Mouse (Mus musculus): Measurements from ENCODE around the gene Kif5c. TPM values are rescaled to one million over a fixed set of nuclear protein-coding genes. Genes with fewer than 3 reads are reported as not detected.

Gene Kif5c
- total RNA-seq, 2 experiments from 2014 or later = 0.10 to 0.20 TPM

DNA sequence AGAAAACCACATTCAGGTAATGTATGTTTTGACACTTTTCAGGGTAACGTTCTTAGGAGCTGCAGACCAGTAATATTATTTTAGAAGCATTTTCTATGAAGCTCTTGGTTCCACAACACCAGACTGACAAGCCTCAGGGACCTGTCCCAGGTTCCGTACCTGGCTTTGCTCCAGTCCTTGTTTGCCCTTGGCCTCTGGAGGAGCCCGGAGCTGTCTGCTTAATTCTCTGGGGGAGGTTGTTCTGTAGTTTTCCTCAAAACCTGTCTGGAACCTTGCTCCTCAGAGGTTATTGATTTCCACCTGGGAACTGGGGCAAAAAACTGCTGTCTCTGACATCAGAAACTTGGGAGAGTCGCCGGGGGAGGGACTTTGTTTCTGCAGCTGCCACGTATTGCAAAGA, 11.5 kb downstream of the Kif5c start:
- no peak for DNase-seq
- intact Hi-C loops (cut with DNase I) = no loop called here
- Histone ChIP-seq H3K27ac (no peak overlapping the region), H3K4me3 (no peak overlapping the region)
- no peak for TF ChIP-seq CTCF (IDR thresholded peaks at IDR 0.05)

DNA sequence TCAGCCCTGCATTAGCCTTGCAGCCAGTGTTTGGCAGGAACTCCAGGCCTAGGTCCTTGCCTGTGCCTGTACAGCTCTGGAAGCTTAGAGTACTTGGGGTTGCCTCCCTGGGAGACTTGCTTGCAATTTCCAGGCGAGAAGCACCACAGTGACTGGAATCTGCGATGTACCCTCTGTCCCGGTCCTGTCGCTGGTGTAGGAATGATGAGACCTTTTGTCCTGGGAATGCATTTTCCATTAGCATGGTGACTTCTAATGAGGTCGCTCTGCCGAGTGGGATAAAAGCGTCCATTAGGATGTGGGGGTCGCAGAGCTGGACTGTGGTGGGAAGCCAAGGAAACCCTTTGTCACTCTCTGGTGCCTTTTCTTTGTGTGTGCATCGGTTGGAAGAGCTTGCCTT, 14.1 kb downstream of the Kif5c start:
- TF ChIP-seq CTCF (IDR thresholded peaks at IDR 0.05) = no peak
- intact Hi-C loops (cut with DNase I) = no loop called here
- H3K27ac ChIP-seq = no peak overlapping the region
- DNase-seq = no peak
- no peak overlapping the region for H3K4me3 ChIP-seq

DNA sequence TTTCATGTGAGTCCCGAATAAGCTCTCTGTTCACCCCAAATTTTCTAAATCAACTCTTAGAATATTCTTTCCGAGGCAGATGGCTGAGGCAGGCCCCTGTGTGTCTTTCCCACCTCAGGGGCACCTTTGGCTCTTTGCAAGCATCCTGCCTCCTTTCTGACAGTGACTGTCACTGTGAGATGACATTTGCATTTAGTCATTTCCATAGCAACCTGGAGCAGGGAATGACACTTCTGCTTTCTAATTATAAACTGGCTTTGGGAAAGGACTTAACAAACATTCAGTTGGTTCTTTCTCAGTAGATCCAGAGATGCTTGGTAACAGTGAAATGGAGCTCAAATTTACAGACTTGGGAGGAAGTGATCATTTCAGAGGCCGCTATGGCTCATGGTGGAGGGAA, 23.7 kb downstream of the Kif5c start:
- TF ChIP-seq CTCF (IDR thresholded peaks at IDR 0.05) = no peak
- intact Hi-C loops (cut with DNase I) = no loop called here
- Histone ChIP-seq H3K27ac (no peak overlapping the region), H3K4me3 (no peak overlapping the region)
- no peak for DNase-seq

GRCm38 (mm10) chr2:49643756-49644155, 24.7 kb downstream of the Kif5c start:
- DNase-seq = no peak
- Histone ChIP-seq H3K4me3 (no peak overlapping the region), H3K27ac (no peak overlapping the region)
- intact Hi-C loops (cut with DNase I) = no loop called here
- TF ChIP-seq CTCF (IDR thresholded peaks at IDR 0.05) = no peak

- Histone ChIP-seq H3K27ac (no peak overlapping the region), H3K4me3 (no peak overlapping the region)
- intact Hi-C loops (cut with DNase I) = no loop called here
- no peak for TF ChIP-seq CTCF (IDR thresholded peaks at IDR 0.05)
- DNase-seq = no peak
These were observed 28.5 kb downstream of the Kif5c start for GRCm38 (mm10) chr2:49647591-49647990.

DNA sequence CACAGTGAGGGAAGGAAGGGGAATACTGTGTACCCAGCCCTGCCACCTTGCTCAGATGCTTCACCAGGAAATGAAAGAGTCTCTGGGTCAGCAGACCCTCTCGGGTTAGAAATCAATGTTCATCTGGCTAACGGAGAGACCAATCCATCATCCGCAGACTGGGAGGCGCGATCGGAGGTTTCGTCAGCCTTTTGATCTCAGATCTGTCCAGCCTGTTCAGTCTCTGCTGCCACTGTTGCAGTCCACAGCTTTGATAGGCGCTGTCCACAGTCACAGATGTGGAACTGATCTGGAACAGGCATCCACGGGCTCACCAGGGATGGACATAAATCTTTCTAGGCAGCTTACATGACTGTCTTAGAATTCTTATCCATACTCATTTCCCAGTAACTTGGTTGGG, 29.2 kb downstream of the Kif5c start:
- no peak overlapping the region for H3K27ac ChIP-seq
- intact Hi-C loops (cut with DNase I) = no loop called here

DNA sequence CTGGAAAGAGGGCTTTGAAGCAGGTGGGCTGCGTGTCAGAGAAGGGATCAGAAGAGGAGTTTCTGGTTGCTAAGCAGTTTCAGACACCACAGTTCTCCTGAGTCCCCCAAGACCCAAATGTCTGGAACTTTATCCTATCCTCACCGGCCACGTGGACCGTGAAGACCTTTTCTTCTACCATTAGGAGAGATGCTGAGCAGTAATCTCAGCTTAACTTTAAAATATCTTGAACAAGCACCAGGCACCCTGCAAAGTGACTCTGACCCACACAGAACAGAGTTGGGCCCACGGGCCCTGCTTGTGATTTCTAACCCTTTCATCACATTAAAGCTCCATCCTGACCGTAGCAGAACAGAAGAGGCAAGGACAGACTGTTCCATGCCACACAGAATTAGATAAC, 29.7 kb downstream of the Kif5c start:
- DNase-seq = no peak
- Histone ChIP-seq H3K4me3 (no peak overlapping the region), H3K27ac (no peak overlapping the region)
- intact Hi-C loops (cut with DNase I) = no loop called here
- no peak for TF ChIP-seq CTCF (IDR thresholded peaks at IDR 0.05)

More for the DNA sequence above, 29.2 kb downstream of the Kif5c start:
- TF ChIP-seq CTCF (IDR thresholded peaks at IDR 0.05) = no peak
- no peak for DNase-seq
- no peak overlapping the region for H3K4me3 ChIP-seq

DNA sequence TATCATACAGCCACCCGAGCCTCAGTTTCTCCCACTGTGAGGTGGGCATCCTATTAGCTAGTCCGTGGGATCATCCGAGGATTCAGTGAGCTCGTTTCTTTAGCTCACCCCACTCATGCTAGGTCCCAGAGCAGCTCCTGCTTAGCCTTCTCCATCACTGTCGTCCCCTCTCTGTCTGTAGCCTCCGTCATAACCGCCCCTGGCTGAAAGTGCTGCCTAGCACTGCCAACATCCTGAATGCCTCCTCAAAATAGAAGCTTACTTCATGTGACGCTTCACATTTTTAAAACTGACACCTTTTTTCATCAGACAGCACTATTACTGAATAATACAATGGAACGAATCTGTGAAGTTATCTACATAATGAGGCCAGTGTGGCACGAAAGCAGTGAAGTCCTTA, 30.1 kb downstream of the Kif5c start:
- no peak for TF ChIP-seq CTCF (IDR thresholded peaks at IDR 0.05)
- Histone ChIP-seq H3K27ac (no peak overlapping the region), H3K4me3 (no peak overlapping the region)
- no peak for DNase-seq
- intact Hi-C loops (cut with DNase I) = no loop called here

DNA sequence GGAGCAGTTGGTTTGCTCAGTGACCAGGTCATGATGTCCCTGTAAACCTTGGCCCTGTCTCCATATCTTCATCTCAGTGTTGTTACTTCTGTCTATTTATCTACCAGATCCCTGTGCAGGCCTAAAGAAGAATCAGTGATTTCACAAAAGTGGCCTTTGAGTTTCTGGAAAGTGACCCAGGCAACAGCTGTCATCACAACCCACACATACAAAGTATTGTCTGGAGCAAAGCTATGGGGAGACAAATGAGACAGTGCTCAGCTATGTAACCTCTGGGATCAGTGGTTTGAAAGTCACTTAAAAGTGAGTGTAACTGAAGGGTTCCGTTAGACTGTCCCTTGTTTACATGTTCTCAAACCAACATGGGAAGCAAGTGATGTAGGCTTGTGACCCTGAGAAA, 32.6 kb downstream of the Kif5c start:
- no peak overlapping the region for H3K4me3 ChIP-seq
- TF ChIP-seq CTCF (IDR thresholded peaks at IDR 0.05) = no peak
- DNase-seq = no peak
- H3K27ac ChIP-seq = no peak overlapping the region
- intact Hi-C loops (cut with DNase I) = no loop called here

GRCm38 (mm10) chr2:49654606-49655005, 35.5 kb downstream of the Kif5c start:
- no peak for TF ChIP-seq CTCF (IDR thresholded peaks at IDR 0.05)
- no peak overlapping the region for H3K27ac ChIP-seq
- no peak for DNase-seq
- H3K4me3 ChIP-seq = no peak overlapping the region
- intact Hi-C loops (cut with DNase I) = no loop called here

- no peak overlapping the region for H3K4me3 ChIP-seq
- intact Hi-C loops (cut with DNase I) = no loop called here
- DNase-seq = no peak
- no peak overlapping the region for H3K27ac ChIP-seq
- no peak for TF ChIP-seq CTCF (IDR thresholded peaks at IDR 0.05)
These were observed 36.2 kb downstream of the Kif5c start for GRCm38 (mm10) chr2:49655195-49655873.

GRCm38 (mm10) chr2:49655874-49656195, 36.7 kb downstream of the Kif5c start:
- no peak overlapping the region for H3K27ac ChIP-seq
- intact Hi-C loops (cut with DNase I) = no loop called here
- no peak for DNase-seq
- no peak overlapping the region for H3K4me3 ChIP-seq
- TF ChIP-seq CTCF (IDR thresholded peaks at IDR 0.05) = no peak

DNA sequence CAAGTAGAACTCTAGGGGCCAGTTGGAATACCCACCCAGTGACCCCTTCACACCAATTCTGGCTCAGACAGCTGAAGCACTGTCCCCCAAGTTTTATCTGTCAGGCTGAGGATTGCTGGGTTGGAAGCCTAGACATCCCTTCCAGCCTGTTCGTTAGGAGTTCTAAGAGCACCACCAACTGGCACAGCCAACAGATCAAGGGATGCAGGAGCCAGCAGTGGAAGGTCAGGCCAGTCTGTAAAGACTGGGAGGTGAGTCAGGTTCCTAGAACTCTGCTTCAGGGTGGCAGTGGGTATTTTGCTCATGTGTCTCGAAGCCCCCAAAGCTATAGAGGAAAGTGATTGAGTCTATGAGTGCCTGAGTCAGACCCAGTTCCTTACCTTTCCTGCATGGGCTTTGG, 37.9 kb downstream of the Kif5c start:
- DNase-seq = no peak
- Histone ChIP-seq H3K27ac (no peak overlapping the region), H3K4me3 (no peak overlapping the region)
- TF ChIP-seq CTCF (IDR thresholded peaks at IDR 0.05) = no peak; the same call in 1 of the 2 replicates
- intact Hi-C loops (cut with DNase I) = no loop called here

- intact Hi-C loops (cut with DNase I) = no loop called here
- Histone ChIP-seq H3K4me3 (no peak overlapping the region), H3K27ac (no peak overlapping the region)
- DNase-seq = no peak
- TF ChIP-seq CTCF (IDR thresholded peaks at IDR 0.05) = no peak
These were observed 38.6 kb downstream of the Kif5c start for GRCm38 (mm10) chr2:49657666-49658065.
